Mouse (Mus musculus): ENCODE data around the gene Mmadhc. TPM values are rescaled to one million over a fixed set of nuclear protein-coding genes. Genes with fewer than 3 reads are reported as not detected.

Mmadhc gene
- polyA plus RNA-seq, 1 experiment from 2014 or later = 160 TPM

GRCm38 (mm10) chr2:50290754-50291153 is 5.8 kb downstream of the Mmadhc start:
- ATAC-seq (ENCODE audit: insufficient read depth) = no peak
- no peak overlapping the region for H3K4me3 ChIP-seq (ENCODE audit: low read depth, low read length)
- no peaks in the 10 kb centered on the region for H3K9me3 ChIP-seq (ENCODE audit: low read depth, low read length)
- peak; percentile 57; the same call in 1 of the 2 replicates for TF ChIP-seq CTCF (IDR thresholded peaks at IDR 0.05; ENCODE audit: low read depth)
- DNase-seq = peak; percentile 38
- no peak overlapping the region for H3K9ac ChIP-seq
- peaks cover 57% of the 10 kb centered on the region for H3K36me3 ChIP-seq (ENCODE audit: insufficient read depth)
- H3K27me3 ChIP-seq (ENCODE audit: insufficient read depth, low read length) = no peaks in the 10 kb centered on the region
- H3K4me2 ChIP-seq = no peak overlapping the region
- H3K27ac ChIP-seq (ENCODE audit: low read depth) = no peak overlapping the region
- 98% methylated on average over 2 of the region's 2 CpGs for WGBS
- H3K4me1 ChIP-seq (ENCODE audit: insufficient read depth) = 0 out of 2 replicates have a peak, but pooled peaks cover 8% of the 10 kb centered on the region

GRCm38 (mm10) chr2:50284781-50285180 is 11.8 kb downstream of the Mmadhc start:
- Histone ChIP-seq H3K27ac (ENCODE audit: low read depth) (no peak overlapping the region), H3K36me3 (ENCODE audit: insufficient read depth) (peaks cover 76% of the 10 kb centered on the region), H3K4me2 (no peak overlapping the region), H3K9me3 (ENCODE audit: low read depth, low read length) (no peaks in the 10 kb centered on the region), H3K4me1 (ENCODE audit: insufficient read depth) (no peaks in the 10 kb centered on the region), H3K9ac (no peak overlapping the region), H3K27me3 (ENCODE audit: insufficient read depth, low read length) (no peaks in the 10 kb centered on the region), H3K4me3 (ENCODE audit: low read depth, low read length) (no peak overlapping the region)
- ATAC-seq (ENCODE audit: insufficient read depth) (no peak), DNase-seq (peak; percentile 80)
- peak; percentile 47 for TF ChIP-seq CTCF (IDR thresholded peaks at IDR 0.05; ENCODE audit: low read depth)
- 71% methylated on average over 3 of the region's 3 CpGs for WGBS

GRCm38 (mm10) chr2:50284040-50284439 is 12.6 kb downstream of the Mmadhc start:
- Histone ChIP-seq H3K27ac (ENCODE audit: low read depth) (no peak overlapping the region), H3K27me3 (ENCODE audit: insufficient read depth, low read length) (no peaks in the 10 kb centered on the region), H3K9me3 (ENCODE audit: low read depth, low read length) (no peaks in the 10 kb centered on the region), H3K4me1 (ENCODE audit: insufficient read depth) (no peaks in the 10 kb centered on the region), H3K4me3 (ENCODE audit: low read depth, low read length) (no peak overlapping the region), H3K4me2 (no peak overlapping the region), H3K9ac (no peak overlapping the region), H3K36me3 (ENCODE audit: insufficient read depth) (peaks cover 75% of the 10 kb centered on the region)
- no peak for ATAC-seq (ENCODE audit: insufficient read depth)
- DNase-seq = no peak
- no peak for TF ChIP-seq CTCF (IDR thresholded peaks at IDR 0.05; ENCODE audit: low read depth)
- 75% methylated on average over 5 of the region's 5 CpGs for WGBS

GRCm38 (mm10) chr2:50276715-50277114 is 19.9 kb downstream of the Mmadhc start:
- no peaks in the 10 kb centered on the region for H3K27me3 ChIP-seq (ENCODE audit: insufficient read depth, low read length)
- H3K36me3 ChIP-seq (ENCODE audit: insufficient read depth) = peaks cover 28% of the 10 kb centered on the region
- no peaks in the 10 kb centered on the region for H3K9me3 ChIP-seq (ENCODE audit: low read depth, low read length)
- ATAC-seq (ENCODE audit: insufficient read depth) = no peak
- H3K9ac ChIP-seq = no peak overlapping the region
- H3K27ac ChIP-seq (ENCODE audit: low read depth) = no peak overlapping the region
- H3K4me3 ChIP-seq (ENCODE audit: low read depth, low read length) = no peak overlapping the region
- TF ChIP-seq CTCF (IDR thresholded peaks at IDR 0.05; ENCODE audit: low read depth) = no peak
- 75% methylated on average over 10 of the region's 10 CpGs for WGBS
- no peak overlapping the region for H3K4me2 ChIP-seq
- no peak for DNase-seq
- H3K4me1 ChIP-seq (ENCODE audit: insufficient read depth) = no peaks in the 10 kb centered on the region

GRCm38 (mm10) chr2:50273415-50273814 is 23.2 kb downstream of the Mmadhc start:
- Histone ChIP-seq H3K9ac (no peak overlapping the region), H3K4me3 (ENCODE audit: low read depth, low read length) (no peak overlapping the region), H3K27me3 (ENCODE audit: insufficient read depth, low read length) (no peaks in the 10 kb centered on the region), H3K4me1 (ENCODE audit: insufficient read depth) (no peaks in the 10 kb centered on the region), H3K36me3 (ENCODE audit: insufficient read depth) (peaks cover 5% of the 10 kb centered on the region), H3K9me3 (ENCODE audit: low read depth, low read length) (no peaks in the 10 kb centered on the region), H3K4me2 (no peak overlapping the region), H3K27ac (ENCODE audit: low read depth) (no peak overlapping the region)
- DNase-seq = no peak
- no peak for TF ChIP-seq CTCF (IDR thresholded peaks at IDR 0.05; ENCODE audit: low read depth)
- no peak for ATAC-seq (ENCODE audit: insufficient read depth)
- WGBS = 65% methylated on average over 6 of the region's 6 CpGs

- no peak overlapping the region for H3K9ac ChIP-seq
- WGBS = 24% methylated on average over 5 of the region's 5 CpGs
- no peaks in the 10 kb centered on the region for H3K27me3 ChIP-seq (ENCODE audit: insufficient read depth, low read length)
- no peak for ATAC-seq (ENCODE audit: insufficient read depth)
- peak; percentile 79 for DNase-seq
- H3K4me2 ChIP-seq = no peak overlapping the region
- peak; percentile 67 for TF ChIP-seq CTCF (IDR thresholded peaks at IDR 0.05; ENCODE audit: low read depth)
- no peak overlapping the region for H3K27ac ChIP-seq (ENCODE audit: low read depth)
- H3K4me1 ChIP-seq (ENCODE audit: insufficient read depth) = no peaks in the 10 kb centered on the region
- no peak overlapping the region for H3K4me3 ChIP-seq (ENCODE audit: low read depth, low read length)
- no peaks in the 10 kb centered on the region for H3K36me3 ChIP-seq (ENCODE audit: insufficient read depth)
- H3K9me3 ChIP-seq (ENCODE audit: low read depth, low read length) = no peaks in the 10 kb centered on the region
Observed at GRCm38 (mm10) chr2:50272165-50272564, 24.4 kb downstream of the Mmadhc start.

GRCm38 (mm10) chr2:50268514-50268913 is 28.1 kb downstream of the Mmadhc start:
- TF ChIP-seq CTCF (IDR thresholded peaks at IDR 0.05; ENCODE audit: low read depth) = no peak
- H3K4me2 ChIP-seq = no peak overlapping the region
- no peak for DNase-seq
- H3K9me3 ChIP-seq (ENCODE audit: low read depth, low read length) = no peaks in the 10 kb centered on the region
- H3K27ac ChIP-seq (ENCODE audit: low read depth) = no peak overlapping the region
- no peaks in the 10 kb centered on the region for H3K27me3 ChIP-seq (ENCODE audit: insufficient read depth, low read length)
- H3K9ac ChIP-seq = no peak overlapping the region
- WGBS = 45% methylated on average over 2 of the region's 2 CpGs
- ATAC-seq (ENCODE audit: insufficient read depth) = no peak
- H3K4me3 ChIP-seq (ENCODE audit: low read depth, low read length) = no peak overlapping the region
- no peaks in the 10 kb centered on the region for H3K4me1 ChIP-seq (ENCODE audit: insufficient read depth)
- no peaks in the 10 kb centered on the region for H3K36me3 ChIP-seq (ENCODE audit: insufficient read depth)

- H3K27ac ChIP-seq (ENCODE audit: low read depth) = no peak overlapping the region
- H3K4me1 ChIP-seq (ENCODE audit: insufficient read depth) = no peaks in the 10 kb centered on the region
- no peaks in the 10 kb centered on the region for H3K36me3 ChIP-seq (ENCODE audit: insufficient read depth)
- no peak for DNase-seq
- H3K4me2 ChIP-seq = no peak overlapping the region
- no peak overlapping the region for H3K4me3 ChIP-seq (ENCODE audit: low read depth, low read length)
- H3K27me3 ChIP-seq (ENCODE audit: insufficient read depth, low read length) = no peaks in the 10 kb centered on the region
- H3K9ac ChIP-seq = no peak overlapping the region
- ATAC-seq (ENCODE audit: insufficient read depth) = no peak
- H3K9me3 ChIP-seq (ENCODE audit: low read depth, low read length) = no peaks in the 10 kb centered on the region
- TF ChIP-seq CTCF (IDR thresholded peaks at IDR 0.05; ENCODE audit: low read depth) = no peak
Observed at GRCm38 (mm10) chr2:50267046-50267445, 29.6 kb downstream of the Mmadhc start.
